Mouse (Mus musculus): ENCODE data around the gene Kcnip1.

- no peak for TF ChIP-seq POLR2A (IDR thresholded peaks at IDR 0.05; ENCODE audit: extremely low read depth, insufficient read depth, low read length)
- TF ChIP-seq CTCF (IDR thresholded peaks at IDR 0.05; ENCODE audit: low read depth, low read length) = no peak
Observed at GRCm38 (mm10) chr11:33660016-33660913, 332.7 kb downstream of the Kcnip1 start.
